Mouse (Mus musculus) olfactory bulb, adult 2 months (tissue): ENCODE measurements at regions not wholly inside any gene's neighbourhood (a gene's known extent, or its start where the extent isn't known, plus 50 kb on each side); places are given as distances from the start of the nearest gene placed in this dataset.

ENCODE experiments used
- CTCF ChIP-seq: fragments of 200-500 bp; IDR thresholded peaks from 2 replicates; pipeline ENCODE4 v1.5.1; 2012; ENCODE audit warnings: low read depth, mild to moderate bottlenecking, low read length, moderate library complexity; ENCODE audit not compliant: insufficient read depth
- POLR2A ChIP-seq: fragments of 200-500 bp; IDR thresholded peaks from 2 replicates; pipeline ENCODE4 v1.6.1; 2012; ENCODE audit warnings: mild to moderate bottlenecking, low read depth, low read length, moderate library complexity; ENCODE audit not compliant: insufficient read depth

DNA sequence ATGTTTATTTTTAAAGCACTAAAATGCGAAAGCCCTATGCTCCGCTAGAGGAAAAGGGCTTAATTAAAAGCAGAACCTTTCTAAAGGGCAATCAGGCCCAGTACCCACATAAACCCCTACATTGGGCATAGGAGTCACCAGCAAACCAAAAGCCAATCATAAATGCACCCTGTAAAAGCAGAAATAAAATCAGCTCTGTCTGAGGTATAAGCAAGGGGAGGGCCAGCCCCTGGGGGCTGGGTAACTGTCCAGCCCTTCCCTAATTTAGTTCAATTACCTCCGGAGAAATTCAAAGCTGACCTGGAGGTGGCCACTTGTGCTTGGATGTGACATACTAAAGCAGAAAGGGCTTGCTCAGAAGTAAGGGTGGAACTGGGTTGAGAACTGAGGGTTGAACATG, 479.4 kb upstream of the Sall1 start:
- TF ChIP-seq CTCF = no peak
- no peak for TF ChIP-seq POLR2A
